Mouse (Mus musculus) stomach, postnatal 0 days (tissue): ENCODE measurements at regions not wholly inside any gene's neighbourhood (a gene's known extent, or its start where the extent isn't known, plus 50 kb on each side); places are given as distances from the start of the nearest gene placed in this dataset.
A peak's percentile ranks its signal among the peaks of the same experiment; 100 is the strongest.

ENCODE experiments used
- ATAC-seq: fragments of 200-750 bp; cut with Nextera tagmentation; 2 replicates; pipeline ENCODE4 v1.8.0; 2017; ENCODE audit not compliant: low FRiP score, low TSS enrichment
- DNase-seq: peaks from one replicate; pipeline ENCODE4 v3.0.0-alpha.2; 2016; ENCODE audit warnings: low spot score
- H3K27ac ChIP-seq: fragments of 300-500 bp; sonication (generic); replicated peaks from 2 replicates; pipeline ENCODE4 v1.5.1; 2014; ENCODE audit warnings: mild to moderate bottlenecking, control low read depth
- H3K27me3 ChIP-seq: fragments of 300-500 bp; sonication (generic); 2 replicates; pipeline ENCODE4 v1.6.1; 2014; ENCODE audit warnings: low read length; ENCODE audit not compliant: control insufficient read depth, insufficient read depth
- H3K36me3 ChIP-seq: fragments of 300-500 bp; sonication (generic); 2 replicates; pipeline ENCODE4 v1.6.1; 2014; ENCODE audit warnings: low read length, mixed read lengths; ENCODE audit not compliant: control insufficient read depth, insufficient read depth
- H3K4me1 ChIP-seq: fragments of 300-500 bp; sonication (generic); replicated peaks from 2 replicates; pipeline ENCODE4 v1.6.1; 2014; ENCODE audit warnings: antibody characterized with exemption; ENCODE audit not compliant: control insufficient read depth, insufficient read depth
- H3K4me2 ChIP-seq: fragments of 300-500 bp; sonication (generic); replicated peaks from 2 replicates; pipeline ENCODE4 v1.6.1; 2014; ENCODE audit warnings: low read depth, mild to moderate bottlenecking, control low read depth, moderate library complexity
- H3K4me3 ChIP-seq: fragments of 300-500 bp; sonication (generic); 2 replicates; pipeline ENCODE4 v1.5.1; 2014; ENCODE audit warnings: low read depth, low read length, control low read depth
- H3K9ac ChIP-seq: fragments of 300-500 bp; sonication (generic); 2 replicates; pipeline ENCODE4 v1.6.1; 2014; ENCODE audit warnings: mild to moderate bottlenecking, low read length, control low read depth, mixed read lengths
- H3K9me3 ChIP-seq: fragments of 300-500 bp; sonication (generic); 2 replicates; pipeline ENCODE4 v1.6.1; 2016; ENCODE audit warnings: low read length; ENCODE audit not compliant: control insufficient read depth
- CTCF ChIP-seq: IDR thresholded peaks from 2 replicates; pipeline ENCODE4 v1.5.1; 2016; ENCODE audit warnings: antibody characterized with exemption, low read depth, mild to moderate bottlenecking, moderate library complexity
- EP300 ChIP-seq: optimal IDR thresholded peaks from 2 replicates; pipeline ENCODE3; 2016; ENCODE audit warnings: antibody characterized with exemption
- WGBS: fragments of 180-500 bp; shearing (Covaris S2); extraction: QIAGEN DNeasy Blood & Tissue Kit; methylation state at CpG from one replicate; pipeline ENCODE4 v1.1.7; 2014; 5-methylcytosine and 5-hydroxymethylcytosine counted together

DNA sequence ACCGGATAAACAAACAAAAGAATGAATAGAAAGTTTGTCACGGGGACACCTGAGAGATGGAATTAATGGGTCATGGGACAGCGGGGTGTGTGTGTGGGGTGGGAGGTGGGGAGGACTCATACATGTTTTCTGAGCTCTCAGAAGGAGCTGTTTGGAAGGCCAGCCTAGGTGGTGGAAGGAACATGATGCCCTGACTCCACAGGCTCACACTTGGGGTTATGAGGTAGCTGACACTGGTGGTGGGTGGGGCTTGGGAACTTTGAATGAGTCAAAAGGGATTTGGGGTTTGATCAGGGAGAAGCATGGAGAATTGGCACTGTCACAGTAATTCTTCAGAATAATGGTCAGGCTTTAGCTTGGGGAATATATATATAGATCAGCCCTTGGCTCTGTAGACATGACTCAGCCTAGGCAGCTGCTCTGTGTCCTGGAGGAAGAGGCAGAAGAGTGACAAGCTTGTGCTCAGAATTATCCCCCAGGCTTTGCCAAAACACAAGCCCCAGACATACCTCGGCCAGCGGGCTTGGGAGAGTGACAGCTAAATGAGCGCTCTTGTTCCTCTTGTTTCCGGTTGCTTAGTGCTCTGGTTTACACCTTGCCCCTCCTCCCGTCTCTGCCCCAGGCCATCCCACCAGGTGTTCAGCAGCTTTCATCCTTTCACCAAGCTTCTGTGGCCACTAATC lies 191.6 kb downstream of the Snx10 start:
- Histone ChIP-seq H3K27me3 (no peaks in the 10 kb centered on the region), H3K9ac (no peak overlapping the region), H3K27ac (no peak overlapping the region), H3K4me2 (no peak overlapping the region), H3K4me1 (no peaks in the 10 kb centered on the region), H3K4me3 (no peak overlapping the region), H3K36me3 (no peaks in the 10 kb centered on the region), H3K9me3 (no peaks in the 10 kb centered on the region)
- no peak for ATAC-seq
- TF ChIP-seq EP300 (no peak), CTCF (no peak)
- WGBS, result 35% methylated on average over 8 of the region's 8 CpGs
- no peak for DNase-seq

DNA sequence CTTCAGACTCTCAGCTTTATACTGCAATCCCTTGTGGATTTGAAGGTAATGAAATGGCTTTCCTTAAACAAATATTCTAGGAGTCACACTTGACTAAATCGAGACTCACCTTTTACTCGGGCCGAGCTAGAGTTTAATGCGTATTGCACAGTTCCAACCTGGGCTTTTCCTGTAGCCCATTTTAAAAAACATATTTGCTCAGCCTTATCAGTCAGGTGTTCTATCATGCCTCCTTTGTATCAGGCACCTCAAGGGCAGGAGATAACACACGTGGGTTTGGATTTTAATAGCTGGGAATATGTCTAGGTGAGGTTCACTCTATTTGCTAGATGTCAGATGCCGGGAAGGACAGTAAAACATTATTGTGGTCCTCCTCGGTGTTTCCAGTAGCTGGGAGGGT lies 193.7 kb downstream of the Snx10 start:
- 53% methylated on average over 7 of the region's 7 CpGs for WGBS
- H3K27me3 ChIP-seq, result no peaks in the 10 kb centered on the region
- TF ChIP-seq CTCF, result no peak
- no peak for TF ChIP-seq EP300
- H3K4me1 ChIP-seq, result no peaks in the 10 kb centered on the region
- H3K9ac ChIP-seq, result no peak overlapping the region
- H3K4me2 ChIP-seq, result no peak overlapping the region
- ATAC-seq, result no peak
- no peak overlapping the region for H3K4me3 ChIP-seq
- H3K36me3 ChIP-seq, result no peaks in the 10 kb centered on the region
- DNase-seq, result no peak
- no peak overlapping the region for H3K27ac ChIP-seq
- H3K9me3 ChIP-seq, result no peaks in the 10 kb centered on the region

DNA sequence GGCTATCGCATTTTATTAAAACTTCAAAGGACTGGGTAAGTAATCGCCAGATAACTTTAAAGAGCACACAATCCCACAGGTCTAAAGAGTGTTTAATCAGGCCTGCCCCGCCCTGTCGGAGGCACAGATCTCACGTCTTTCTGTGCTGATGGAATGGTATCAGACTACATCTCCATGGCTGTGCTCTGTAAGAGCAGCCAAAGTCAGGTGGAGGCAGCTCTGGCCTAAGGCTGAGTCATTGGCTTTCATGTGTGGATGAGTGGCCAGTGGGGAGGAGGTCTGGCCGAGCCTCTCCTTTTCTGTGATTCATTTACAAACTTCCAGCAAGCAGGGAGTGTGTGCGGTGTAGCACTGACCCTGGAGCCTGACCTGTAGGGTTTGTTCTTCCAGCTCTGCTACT lies 197.0 kb downstream of the Snx10 start:
- DNase-seq, result peak; percentile 80

DNA sequence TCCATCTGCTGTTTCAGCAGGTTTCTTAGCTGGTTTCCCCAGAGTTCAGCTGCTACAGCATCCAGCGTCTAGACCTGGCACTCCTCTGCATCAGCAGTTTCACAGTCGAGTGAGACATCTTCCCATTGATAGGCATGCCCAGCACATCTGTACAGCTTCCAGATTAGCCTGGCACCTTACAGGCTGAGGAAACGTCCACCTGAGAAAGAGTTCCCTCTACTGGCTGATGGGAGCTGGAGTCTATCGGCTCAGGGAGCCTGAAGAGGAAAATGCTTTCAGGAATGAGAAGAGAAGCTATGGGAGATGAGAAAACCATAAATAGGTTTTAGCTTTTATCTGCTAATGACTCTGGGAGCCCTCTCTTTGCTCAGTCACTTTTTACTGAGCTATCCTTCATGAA lies 199.4 kb downstream of the Snx10 start:
- TF ChIP-seq EP300 (no peak), CTCF (peak; percentile 73)
- Histone ChIP-seq H3K27me3 (no peaks in the 10 kb centered on the region), H3K4me1 (no peaks in the 10 kb centered on the region), H3K36me3 (no peaks in the 10 kb centered on the region), H3K9ac (no peak overlapping the region), H3K27ac (no peak overlapping the region), H3K4me2 (no peak overlapping the region), H3K4me3 (no peak overlapping the region), H3K9me3 (no peaks in the 10 kb centered on the region)
- 29% methylated on average over 4 of the region's 4 CpGs for WGBS
- DNase-seq, result no peak
- no peak for ATAC-seq

More for the DNA sequence above, 197.0 kb downstream of the Snx10 start:
- H3K4me3 ChIP-seq, result no peak overlapping the region
- no peak overlapping the region for H3K9ac ChIP-seq
- H3K9me3 ChIP-seq, result no peaks in the 10 kb centered on the region
- H3K36me3 ChIP-seq, result no peaks in the 10 kb centered on the region
- no peaks in the 10 kb centered on the region for H3K4me1 ChIP-seq
- no peaks in the 10 kb centered on the region for H3K27me3 ChIP-seq
- 48% methylated on average over 7 of the region's 7 CpGs for WGBS
- no peak for TF ChIP-seq CTCF
- no peak for TF ChIP-seq EP300
- peak; percentile 98 for ATAC-seq
- no peak overlapping the region for H3K4me2 ChIP-seq
- H3K27ac ChIP-seq, result no peak overlapping the region

DNA sequence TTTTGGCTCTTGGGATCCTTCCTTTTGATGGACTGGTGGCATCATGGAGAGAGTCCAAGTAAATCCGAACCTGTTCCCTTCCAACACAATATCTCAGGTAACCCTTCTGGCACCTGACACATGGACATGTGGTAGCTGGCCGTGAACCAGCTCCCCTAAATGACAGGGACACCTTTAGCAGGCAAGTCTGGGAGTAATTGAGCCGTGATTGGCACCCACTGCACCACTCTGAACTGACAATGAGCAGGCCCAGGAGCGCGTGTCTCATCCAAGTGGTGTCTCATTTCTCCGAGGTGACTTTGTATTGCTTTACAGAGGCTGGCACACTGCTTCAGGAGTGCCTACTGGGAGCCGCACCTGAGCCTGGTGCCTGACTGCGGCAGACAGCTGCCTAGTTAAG lies 203.5 kb downstream of the Snx10 start:
- Histone ChIP-seq H3K4me2 (no peak overlapping the region), H3K27ac (no peak overlapping the region), H3K4me1 (no peaks in the 10 kb centered on the region), H3K4me3 (no peak overlapping the region), H3K9me3 (no peaks in the 10 kb centered on the region), H3K9ac (no peak overlapping the region), H3K27me3 (no peaks in the 10 kb centered on the region), H3K36me3 (no peaks in the 10 kb centered on the region)
- ATAC-seq (no peak), DNase-seq (no peak)
- 85% methylated on average over 8 of the region's 8 CpGs for WGBS
- TF ChIP-seq EP300 (no peak), CTCF (no peak)

DNA sequence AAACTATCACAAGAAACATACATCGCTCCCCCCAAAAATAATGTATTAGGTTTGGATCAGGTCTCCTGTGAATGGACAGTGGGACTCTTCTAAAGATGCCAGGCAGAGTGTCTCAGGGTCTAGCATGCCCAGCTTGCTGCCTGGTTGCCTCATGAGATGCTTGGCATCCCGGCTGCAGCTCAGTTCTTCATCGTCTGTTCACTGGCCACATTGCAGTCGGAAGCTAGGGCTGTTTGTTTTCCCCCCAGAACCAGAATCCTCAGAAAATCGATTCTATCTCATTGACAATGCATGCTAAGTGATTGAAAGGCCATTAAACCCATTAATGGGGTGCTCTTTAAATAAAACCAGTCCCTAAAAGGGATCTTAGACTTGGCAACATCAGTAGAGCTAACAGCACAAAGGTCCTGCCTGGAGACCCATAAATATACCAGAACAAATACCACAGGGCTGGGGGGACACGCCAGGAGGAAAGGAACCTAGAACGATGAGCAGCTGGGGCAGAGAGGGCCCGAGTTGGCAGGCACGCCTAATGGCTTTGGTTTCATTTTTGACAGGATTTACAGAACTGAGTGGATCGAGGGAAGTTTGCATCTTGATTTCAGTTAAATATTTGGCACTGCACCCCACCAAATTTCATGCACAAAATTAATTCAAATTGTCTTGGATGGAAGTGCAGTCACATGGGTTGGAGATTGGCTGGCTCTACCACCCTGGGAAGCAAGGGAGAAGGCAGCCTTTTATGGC lies 205.3 kb downstream of the Snx10 start:
- no peak for TF ChIP-seq EP300
- TF ChIP-seq CTCF, result no peak
- H3K9me3 ChIP-seq, result no peaks in the 10 kb centered on the region
- H3K4me2 ChIP-seq, result no peak overlapping the region
- ATAC-seq (no peak), DNase-seq (no peak)
- H3K9ac ChIP-seq, result no peak overlapping the region
- WGBS, result 56% methylated on average over 10 of the region's 10 CpGs
- no peaks in the 10 kb centered on the region for H3K4me1 ChIP-seq
- H3K4me3 ChIP-seq, result no peak overlapping the region
- H3K36me3 ChIP-seq, result no peaks in the 10 kb centered on the region
- H3K27me3 ChIP-seq, result no peaks in the 10 kb centered on the region
- H3K27ac ChIP-seq, result no peak overlapping the region
